Mouse (Mus musculus) spleen, postnatal 0 days (tissue): ENCODE results near the gene Prl3d3. TPM values are rescaled to one million over a fixed set of nuclear protein-coding genes. Genes with fewer than 3 reads are reported as not detected.

Experiments
- polyA plus RNA-seq: library from polyadenylated mRNA; unstranded; fragments of >200 nt; fragmentation: Nextera tagmentation; extraction: Ambion mirVana; gene quantifications from 2 replicates; pipeline ENCODE4 v1.2.1, GENCODE M21; 2015

Prl3d3 gene
- polyA plus RNA-seq: not detected in 2 replicates

GRCm38 (mm10) chr13:27156490-27156889 is at the start of gene Prl3d3:
Gene Prl3d3 (plus strand): TSS chr13:27156790.

GRCm38 (mm10) chr13:27121398-27121797 is 35.2 kb upstream of the Prl3d3 start, which contains the start of gene Prl3d2:
Gene Prl3d2 (plus strand): TSS chr13:27121698.

GRCm38 (mm10) chr13:27196359-27196758 is 39.8 kb downstream of the Prl3d3 start, which contains the start of gene Prl3c1:
Gene Prl3c1 (plus strand): TSS chr13:27196659.

Other genes starting within 250 kb of the Prl3d3 start
- not detected in 2 replicates for gene Prl, start 99.2 kb upstream of the Prl3d3 start, polyA plus RNA-seq
- not detected in 2 replicates for gene Prl3d1, start 62.6 kb upstream of the Prl3d3 start, polyA plus RNA-seq
- gene Prl3d2, start 35.1 kb upstream of the Prl3d3 start, polyA plus RNA-seq: not detected in 2 replicates
- not detected in 2 replicates for gene Prl3c1, start 39.9 kb downstream of the Prl3d3 start, polyA plus RNA-seq
- gene Prl3b1, start 85.1 kb downstream of the Prl3d3 start, polyA plus RNA-seq: not detected in 2 replicates
- not detected in 2 replicates for gene Prl3a1, start 102.6 kb downstream of the Prl3d3 start, polyA plus RNA-seq
- not detected in 2 replicates for gene Prl6a1, start 155.8 kb downstream of the Prl3d3 start, polyA plus RNA-seq
- gene Prl8a2, start 188.9 kb downstream of the Prl3d3 start, polyA plus RNA-seq: not detected in 2 replicates
- not detected in 2 replicates for gene Prl2b1, start 234.1 kb downstream of the Prl3d3 start, polyA plus RNA-seq